Mouse (Mus musculus) CH12.LX (cell line): Measurements from ENCODE around the gene Mipep. TPM values are rescaled to one million over a fixed set of nuclear protein-coding genes. Genes with fewer than 3 reads are reported as not detected.

Experiments
- DNase-seq: peaks from one replicate; pipeline ENCODE4 v3.0.0-alpha.2; 2013; ENCODE audit errors: extremely low read depth
- H3K27ac ChIP-seq: 2 replicates; pipeline ENCODE4 v1.5.1; 2012; ENCODE audit warnings: low read depth, mild to moderate bottlenecking, control low read depth, moderate library complexity; ENCODE audit not compliant: insufficient read depth
- H3K27me3 ChIP-seq: replicated peaks from 2 replicates; pipeline ENCODE3; 2012; ENCODE audit warnings: inconsistent platforms
- H3K36me3 ChIP-seq, 2 experiments: replicated peaks in 1 of 2; 2 replicates each; pipeline versions ENCODE3 to v1.6.1; 2012; ENCODE audit warnings: inconsistent platforms in 1 of 2, low read length in 1 of 2, mild to moderate bottlenecking in 1 of 2, mixed read lengths in 1 of 2, moderate library complexity in 1 of 2; ENCODE audit not compliant: control insufficient read depth in 1 of 2, insufficient read depth in 1 of 2
- H3K4me1 ChIP-seq, 2 experiments: 2 replicates each; pipeline ENCODE4 v1.6.1; 2012; ENCODE audit warnings: inconsistent platforms in 1 of 2, moderate library complexity in 1 of 2; ENCODE audit not compliant: insufficient read depth in 2 of 2, control insufficient read depth in 1 of 2
- H3K4me2 ChIP-seq: 2 replicates; pipeline ENCODE4 v1.6.1; 2012; ENCODE audit warnings: low read depth, mild to moderate bottlenecking, control low read depth; ENCODE audit not compliant: poor library complexity, insufficient read depth, severe bottlenecking
- H3K4me3 ChIP-seq, 3 experiments: fragments of 150-350 bp in 1 of 3; sonication (generic) in 1 of 3; replicated peaks in 1 of 3; 2 replicates each; pipeline versions ENCODE3 to v1.5.1; 2011 to 2012; ENCODE audit warnings: low read depth in 2 of 3, low read length in 2 of 3, mild to moderate bottlenecking in 2 of 3, moderate library complexity in 2 of 3, control low read depth in 1 of 3, improper control_type of control experiment in 1 of 3, inconsistent platforms in 1 of 3, mixed read lengths in 1 of 3; ENCODE audit not compliant: poor library complexity in 1 of 3
- H3K79me2 ChIP-seq: replicated peaks from 2 replicates; pipeline ENCODE4 v1.6.1; 2012; ENCODE audit warnings: mild to moderate bottlenecking, moderate library complexity; ENCODE audit not compliant: control insufficient read depth, poor library complexity, insufficient read depth, severe bottlenecking; ENCODE audit errors: extremely low read depth
- H3K9ac ChIP-seq: 2 replicates; pipeline ENCODE4 v1.6.1; 2012; ENCODE audit warnings: low read depth, mild to moderate bottlenecking, control low read depth, moderate library complexity; ENCODE audit not compliant: insufficient read depth
- H3K9me3 ChIP-seq: replicated peaks from 2 replicates; pipeline ENCODE3; 2012; ENCODE audit warnings: low read length, inconsistent platforms, mixed read lengths
- BHLHE40 ChIP-seq: IDR thresholded peaks from 2 replicates; pipeline ENCODE4 v1.6.1; 2011; ENCODE audit warnings: mild to moderate bottlenecking, low read depth, low read length, improper control_type of control experiment
- CHD1 ChIP-seq: IDR thresholded peaks from 2 replicates; pipeline ENCODE4 v1.6.1; 2012; ENCODE audit warnings: low read depth, low read length, improper control_type of control experiment, inconsistent platforms
- CHD2 ChIP-seq: IDR thresholded peaks from 2 replicates; pipeline ENCODE4 v1.6.1; 2011; ENCODE audit warnings: low read length, improper control_type of control experiment
- E2F4 ChIP-seq: IDR thresholded peaks from 2 replicates; pipeline ENCODE4 v1.6.1; 2011; ENCODE audit warnings: low read depth, low read length, improper control_type of control experiment; ENCODE audit not compliant: insufficient replicate concordance
- MAFK ChIP-seq: IDR thresholded peaks from 2 replicates; pipeline ENCODE4 v1.6.1; 2011; ENCODE audit warnings: low read length, improper control_type of control experiment; ENCODE audit not compliant: insufficient replicate concordance
- MAX ChIP-seq: IDR thresholded peaks from 2 replicates; pipeline ENCODE4 v1.6.1; 2011; ENCODE audit warnings: low read length, improper control_type of control experiment
- POLR2AphosphoS2 ChIP-seq: IDR thresholded peaks from 2 replicates; pipeline ENCODE4 v1.6.1; 2011; ENCODE audit warnings: low read depth, low read length, improper control_type of control experiment
- RAD21 ChIP-seq: IDR thresholded peaks from 2 replicates; pipeline ENCODE4 v1.6.1; 2011; ENCODE audit warnings: low read depth, mild to moderate bottlenecking, low read length, improper control_type of control experiment, moderate library complexity
- RCOR1 ChIP-seq: conservative IDR thresholded peaks from 2 replicates; pipeline ENCODE4 v1.6.1; 2012; ENCODE audit warnings: low read depth, mild to moderate bottlenecking, inconsistent platforms, low read length, improper control_type of control experiment
- SIN3A ChIP-seq: IDR thresholded peaks from 2 replicates; pipeline ENCODE4 v1.6.1; 2012; ENCODE audit warnings: low read length, improper control_type of control experiment, inconsistent platforms
- SMC3 ChIP-seq: IDR thresholded peaks from 2 replicates; pipeline ENCODE4 v1.6.1; 2011; ENCODE audit warnings: low read depth, low read length, improper control_type of control experiment
- TCF12 ChIP-seq: IDR thresholded peaks from 2 replicates; pipeline ENCODE4 v1.6.1; 2014; ENCODE audit warnings: low read depth, mild to moderate bottlenecking, inconsistent platforms, low read length, improper control_type of control experiment
- ZMIZ1 ChIP-seq: IDR thresholded peaks from 2 replicates; pipeline ENCODE4 v1.6.1; 2012; ENCODE audit warnings: low read depth, mild to moderate bottlenecking, inconsistent platforms, low read length, improper control_type of control experiment
- ZNF384 ChIP-seq: IDR thresholded peaks from 2 replicates; pipeline ENCODE4 v1.6.1; 2012; ENCODE audit warnings: low read depth, low read length, improper control_type of control experiment, inconsistent platforms
- dilution Hi-C: fragments of 300-500 bp; cut with MboI; formaldehyde crosslinking; loops from 2 replicates; pipeline ENCODE4 v1.14.3; 2020; ENCODE audit warnings: low sequenced_read_pairs; ENCODE audit not compliant: extremely low pct_unique_long_range_greater_than_20kb, extremely low pct_ligation_motif_present
- in situ Hi-C: fragments of 300-500 bp; cut with MboI; formaldehyde crosslinking; loops from 3 replicates; pipeline ENCODE4 v1.14.3; 2019; ENCODE audit warnings: low sequenced_read_pairs, low pct_ligation_motif_present, low pct_unique_long_range_greater_than_20kb, mixed read lengths
- polyA plus RNA-seq: library from polyadenylated mRNA; unstranded; fragments of >175 nt; gene quantifications from 2 replicates; pipeline ENCODE4 v1.2.1, GENCODE M21; 2012; ENCODE audit warnings: low read depth; ENCODE audit not compliant: insufficient read length
- total RNA-seq, 2 experiments: library from RNA; depleted of rRNA; stranded (reverse); fragments of 300-350 nt in 1 of 2; fragments of >200 nt in 1 of 2; gene quantifications; 2 replicates each; pipeline ENCODE4 v1.2.3; 2012 to 2014

Mipep gene
- total and polyA plus RNA-seq, 3 experiments: 33.1 to 37.2 (median 36.6) TPM

GRCm38 (mm10) chr14:60805871-60806270 lies 21.5 kb downstream of the Mipep start:
- in situ Hi-C loops: no loop called here

GRCm38 (mm10) chr14:60806891-60807344 lies 22.5 kb downstream of the Mipep start:
- no peak overlapping the region for H3K4me2 ChIP-seq
- TF ChIP-seq BHLHE40 (no peak), RAD21 (no peak), CHD1 (no peak), SMC3 (no peak), SIN3A (no peak), ZNF384 (no peak), TCF12 (no peak), E2F4 (no peak), MAFK (no peak)
- in situ Hi-C loops (no loop called here), dilution Hi-C loops (no loop called here)
- H3K9ac ChIP-seq: no peak overlapping the region
- peaks cover 38 to 88% of the 10 kb centered on the region in 2 experiments for H3K36me3 ChIP-seq
- no peak for DNase-seq
- H3K9me3 ChIP-seq: no peaks in the 10 kb centered on the region
- peaks cover 0 to 33% of the 10 kb centered on the region in 2 experiments; a peak in 2 of 4 replicates for H3K4me1 ChIP-seq
- no peaks in the 10 kb centered on the region for H3K79me2 ChIP-seq
- no peak overlapping the region for H3K4me3 ChIP-seq
- H3K27me3 ChIP-seq: no peaks in the 10 kb centered on the region
- H3K27ac ChIP-seq: no peak overlapping the region

More at GRCm38 (mm10) chr14:60805871-60806270, 21.5 kb downstream of the Mipep start:
- H3K9me3 ChIP-seq: no peaks in the 10 kb centered on the region
- no peak for DNase-seq
- peaks cover 36 to 91% of the 10 kb centered on the region in 2 experiments for H3K36me3 ChIP-seq
- H3K4me2 ChIP-seq: no peak overlapping the region
- no peak for TF ChIP-seq ZMIZ1
- TF ChIP-seq RCOR1: no peak
- no peak for TF ChIP-seq MAFK
- TF ChIP-seq TCF12: no peak
- TF ChIP-seq POLR2AphosphoS2: no peak
- TF ChIP-seq CHD2: no peak
- no peak for TF ChIP-seq MAX
- TF ChIP-seq, all 38 proteins: peak for 0
- Histone ChIP-seq H3K27ac (no peak overlapping the region), H3K4me3 (no peak overlapping the region), H3K79me2 (no peaks in the 10 kb centered on the region), H3K9ac (no peak overlapping the region), H3K4me1 (peaks cover 0 to 33% of the 10 kb centered on the region in 2 experiments; a peak in 2 of 4 replicates), H3K27me3 (no peaks in the 10 kb centered on the region)
- dilution Hi-C loops: no loop called here
